Mouse (Mus musculus): ENCODE results near the gene Ccdc177. TPM values are rescaled to one million over a fixed set of nuclear protein-coding genes. Genes with fewer than 3 reads are reported as not detected.

Gene Ccdc177
- total RNA-seq, 2 experiments from 2014 or later, result 17.1 to 19.5 TPM

GRCm38 (mm10) chr12:80739482-80739881, 21.0 kb downstream of the Ccdc177 start:
- intact Hi-C loops (cut with DNase I), result no loop called here
- DNase-seq, result no peak

GRCm38 (mm10) chr12:80737283-80737600, 23.2 kb downstream of the Ccdc177 start:
- intact Hi-C loops (cut with DNase I), result no loop called here
- DNase-seq, result no peak

- peak; percentile 88 for DNase-seq
- intact Hi-C loops (cut with DNase I), result no loop called here
Observed at GRCm38 (mm10) chr12:80736464-80737282, 23.8 kb downstream of the Ccdc177 start.

GRCm38 (mm10) chr12:80734526-80735470, 25.7 kb downstream of the Ccdc177 start:
- no peak for DNase-seq
- intact Hi-C loops (cut with DNase I), result no loop called here

- peak; percentile 85 for DNase-seq
- intact Hi-C loops (cut with DNase I), result loop anchor here (2.0 kb wide), 1 partner anchor 30 kb away; the partner anchor contains the start of gene Ccdc177
Observed at GRCm38 (mm10) chr12:80730567-80730966, 29.9 kb downstream of the Ccdc177 start.

GRCm38 (mm10) chr12:80729758-80730530, 30.5 kb downstream of the Ccdc177 start:
- no peak for DNase-seq
- intact Hi-C loops (cut with DNase I), result loop anchor here (2.0 kb wide), 1 partner anchor 31 kb away; the partner anchor contains the start of gene Ccdc177

- intact Hi-C loops (cut with DNase I), result no loop called here
- DNase-seq, result no peak
Observed at GRCm38 (mm10) chr12:80728814-80729213, 31.7 kb downstream of the Ccdc177 start.

- intact Hi-C loops (cut with DNase I), result no loop called here
- DNase-seq, result no peak
Observed at GRCm38 (mm10) chr12:80728207-80728606, 32.3 kb downstream of the Ccdc177 start.

GRCm38 (mm10) chr12:80724853-80725559, 35.5 kb downstream of the Ccdc177 start:
- intact Hi-C loops (cut with DNase I), result no loop called here
- DNase-seq, result peak; percentile 89

- intact Hi-C loops (cut with DNase I), result no loop called here
- DNase-seq, result no peak
Observed at GRCm38 (mm10) chr12:80721458-80721857, 39.0 kb downstream of the Ccdc177 start.

- intact Hi-C loops (cut with DNase I), result no loop called here
- no peak for DNase-seq
Observed at GRCm38 (mm10) chr12:80720507-80720906, 40.0 kb downstream of the Ccdc177 start.

- no peak for DNase-seq
- intact Hi-C loops (cut with DNase I), result no loop called here
Observed at GRCm38 (mm10) chr12:80719141-80719540, 41.3 kb downstream of the Ccdc177 start.

- intact Hi-C loops (cut with DNase I), result no loop called here
- no peak for DNase-seq
Observed at GRCm38 (mm10) chr12:80715915-80716314, 44.6 kb downstream of the Ccdc177 start.

- intact Hi-C loops (cut with DNase I), result no loop called here
- peak; percentile 78 for DNase-seq
Observed at GRCm38 (mm10) chr12:80706915-80707604, 53.4 kb downstream of the Ccdc177 start.

- no peak for DNase-seq
- intact Hi-C loops (cut with DNase I), result no loop called here
Observed at GRCm38 (mm10) chr12:80706208-80706914, 54.1 kb downstream of the Ccdc177 start.
